Mouse (Mus musculus): ENCODE measurements around the gene Harbi1. TPM values are rescaled to one million over a fixed set of nuclear protein-coding genes. Genes with fewer than 3 reads are reported as not detected.
"Not testable (repeated sequence)": the region's sequence is repeated elsewhere in the genome, so short reads cannot be mapped to it uniquely, and the experiment has no call there.

Gene Harbi1
- polyA plus RNA-seq, 1 experiment from 2014 or later, result 21.7 TPM

DNA sequence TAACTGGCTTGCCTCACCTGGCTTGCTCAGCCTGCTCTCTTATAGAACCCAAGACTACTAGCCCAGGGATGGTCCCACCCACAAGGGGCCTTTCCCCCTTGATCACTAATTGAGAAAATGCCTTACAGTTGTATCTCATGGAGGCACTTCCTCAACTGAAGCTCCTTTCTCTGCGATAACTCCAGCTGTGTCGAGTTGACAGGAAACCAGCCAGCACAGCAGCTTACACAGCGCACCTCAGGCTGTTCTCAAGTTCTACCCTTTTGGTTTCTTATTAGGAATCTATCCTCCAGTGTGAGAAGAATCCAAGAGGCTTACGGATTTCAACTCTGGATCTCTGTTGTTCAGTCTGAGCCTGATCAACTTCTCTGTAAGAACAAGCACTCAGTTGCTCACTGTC is 14.8 kb downstream of the Harbi1 start:
- not testable (repeated sequence) for H3K36me3 ChIP-seq (ENCODE audit: control insufficient read depth, insufficient read depth, low read length); H3K27me3 ChIP-seq (ENCODE audit: control insufficient read depth, insufficient read depth, low read depth, low read length)

DNA sequence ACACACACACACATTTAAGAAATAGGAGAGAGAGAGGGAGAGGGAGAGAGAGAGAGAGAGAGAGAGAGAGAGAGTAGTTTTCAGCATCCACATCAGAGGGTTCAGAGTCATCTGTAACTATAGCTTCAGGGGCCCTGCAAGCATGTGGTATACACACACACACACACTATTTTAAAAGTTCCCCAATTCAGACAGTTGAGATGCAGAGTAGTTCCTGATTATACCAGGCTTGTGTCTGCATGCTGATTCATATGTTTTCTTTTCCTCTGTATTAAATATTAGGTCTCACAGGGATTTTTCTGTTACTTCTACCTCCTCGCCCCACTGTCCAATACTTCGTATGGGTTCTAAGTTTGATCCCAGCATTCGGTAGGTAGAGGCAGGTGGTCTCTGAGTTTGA is 16.4 kb downstream of the Harbi1 start:
- H3K9ac ChIP-seq (ENCODE audit: low read depth, low read length), result no peak overlapping the region
- no peaks in the 10 kb centered on the region for H3K9me3 ChIP-seq (replicated peaks; ENCODE audit: control insufficient read depth, low read length, poor library complexity, severe bottlenecking)
- no peaks in the 10 kb centered on the region for H3K36me3 ChIP-seq (ENCODE audit: control insufficient read depth, insufficient read depth, low read length)
- no peaks in the 10 kb centered on the region for H3K27me3 ChIP-seq (ENCODE audit: control insufficient read depth, insufficient read depth, low read depth, low read length)
- no peak overlapping the region for H3K4me3 ChIP-seq (ENCODE audit: low read depth, low read length)
- WGBS, result 86% methylated on average over 3 of the region's 3 CpGs
- no peak overlapping the region for H3K4me2 ChIP-seq (ENCODE audit: low read length)
- H3K27ac ChIP-seq (ENCODE audit: low read length), result no peak overlapping the region
- ATAC-seq, result no peak
- H3K4me1 ChIP-seq (ENCODE audit: control insufficient read depth, insufficient read depth, low read length), result peaks cover 11% of the 10 kb centered on the region

More for the DNA sequence above, 14.8 kb downstream of the Harbi1 start:
- not testable (repeated sequence) for H3K4me2 ChIP-seq (ENCODE audit: low read length); H3K27ac ChIP-seq (ENCODE audit: low read length); H3K4me3 ChIP-seq (ENCODE audit: low read depth, low read length); H3K9ac ChIP-seq (ENCODE audit: low read depth, low read length); H3K4me1 ChIP-seq (ENCODE audit: control insufficient read depth, insufficient read depth, low read length); H3K9me3 ChIP-seq (replicated peaks; ENCODE audit: control insufficient read depth, low read length, poor library complexity, severe bottlenecking); ATAC-seq
- WGBS, result 63% methylated on average over 4 of the region's 4 CpGs

DNA sequence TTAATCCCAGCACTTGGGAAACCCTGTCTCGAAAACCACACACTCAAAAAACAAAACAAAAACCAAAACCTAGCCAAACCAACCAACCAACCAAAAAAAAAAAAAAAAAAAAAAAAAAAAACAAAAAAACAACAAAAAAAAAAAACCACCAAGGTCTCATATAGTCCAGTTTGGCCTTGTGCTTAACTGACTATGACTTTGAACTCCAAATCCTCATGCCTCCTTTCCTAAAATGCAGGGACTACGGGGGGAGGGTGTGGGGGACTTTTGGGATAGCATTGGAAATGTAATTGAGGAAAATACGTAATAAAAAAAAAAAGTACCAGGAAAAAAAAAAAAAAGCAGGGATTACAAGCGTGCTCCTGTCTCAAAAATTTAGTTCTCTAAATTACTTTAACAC is 18.9 kb downstream of the Harbi1 start:
- peak; percentile 23; the same call in 1 of the 2 replicates for ATAC-seq
- Histone ChIP-seq H3K4me3 (ENCODE audit: low read depth, low read length) (peak overlapping the region; percentile 78), H3K27me3 (ENCODE audit: control insufficient read depth, insufficient read depth, low read depth, low read length) (no peaks in the 10 kb centered on the region), H3K27ac (ENCODE audit: low read length) (peak overlapping the region; percentile 93), H3K9ac (ENCODE audit: low read depth, low read length) (peak overlapping the region; percentile 30; the same call in 1 of the 2 replicates), H3K9me3 (replicated peaks; ENCODE audit: control insufficient read depth, low read length, poor library complexity, severe bottlenecking) (no peaks in the 10 kb centered on the region), H3K4me2 (ENCODE audit: low read length) (peak overlapping the region; percentile 47), H3K4me1 (ENCODE audit: control insufficient read depth, insufficient read depth, low read length) (peaks cover 11% of the 10 kb centered on the region), H3K36me3 (ENCODE audit: control insufficient read depth, insufficient read depth, low read length) (no peaks in the 10 kb centered on the region)
- WGBS, result 21% methylated on average over 4 of the region's 4 CpGs

DNA sequence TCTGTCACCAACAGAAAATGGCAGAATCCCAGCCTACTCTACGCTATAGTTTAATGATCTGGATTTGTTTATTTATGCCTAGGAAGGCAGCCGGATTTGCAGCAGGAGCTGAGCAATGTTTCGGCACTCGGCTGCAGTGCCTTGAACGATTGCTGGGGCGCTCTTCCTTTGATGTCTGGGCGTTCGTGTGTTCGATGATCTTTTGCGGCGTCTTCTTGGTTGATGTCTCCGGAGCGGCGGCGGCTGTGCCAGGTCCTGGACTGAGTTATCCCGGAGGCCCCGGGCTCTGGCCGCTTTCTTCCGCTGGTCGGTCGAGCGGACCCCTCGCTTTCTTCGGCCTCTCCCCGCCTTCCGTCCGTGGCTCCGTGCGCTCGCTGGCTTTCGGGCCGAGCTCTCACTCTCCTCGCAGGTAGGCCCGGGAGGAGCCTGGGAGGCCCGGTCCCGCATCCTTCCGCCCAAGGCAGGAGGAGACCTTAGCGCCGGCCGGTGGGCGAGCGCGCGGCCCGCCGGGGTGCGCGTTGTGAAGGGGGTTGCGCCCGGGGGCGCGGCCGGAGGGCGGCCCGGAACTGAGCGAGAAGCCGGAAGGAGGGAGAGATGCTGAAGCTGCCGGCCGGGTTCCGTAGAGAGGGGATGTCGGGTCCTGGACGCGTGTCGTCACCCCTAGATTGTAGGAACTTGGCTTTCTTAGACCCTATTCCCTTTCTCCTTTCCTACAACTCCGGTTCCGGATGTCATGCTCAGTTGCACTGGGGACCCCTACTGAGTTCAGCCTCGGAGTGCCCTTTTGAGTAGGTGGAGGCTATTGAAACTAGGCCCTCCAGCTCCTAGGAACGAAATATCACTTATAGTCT is 19.5 kb downstream of the Harbi1 start, which contains the start of gene Ambra1:
Gene Ambra1 (plus strand): TSS at position 164 of the 851 bp plus-strand sequence.
- under 1% methylated on average over 59 of the region's 68 CpGs for WGBS
- H3K9ac ChIP-seq (ENCODE audit: low read depth, low read length), result peak within 1 kb of the TSS; percentile 93
- H3K27me3 ChIP-seq (ENCODE audit: control insufficient read depth, insufficient read depth, low read depth, low read length), result no peaks in the 10 kb centered on the region
- H3K4me3 ChIP-seq (ENCODE audit: low read depth, low read length), result peak within 1 kb of the TSS; percentile 78
- peak; percentile 90 for ATAC-seq
- H3K9me3 ChIP-seq (replicated peaks; ENCODE audit: control insufficient read depth, low read length, poor library complexity, severe bottlenecking), result no peaks in the 10 kb centered on the region
- H3K36me3 ChIP-seq (ENCODE audit: control insufficient read depth, insufficient read depth, low read length), result no peaks in the 10 kb centered on the region
- peak within 1 kb of the TSS; percentile 93 for H3K27ac ChIP-seq (ENCODE audit: low read length)
- peaks cover 11% of the 10 kb centered on the region for H3K4me1 ChIP-seq (ENCODE audit: control insufficient read depth, insufficient read depth, low read length)
- peak within 1 kb of the TSS; percentile 71 for H3K4me2 ChIP-seq (ENCODE audit: low read length)

DNA sequence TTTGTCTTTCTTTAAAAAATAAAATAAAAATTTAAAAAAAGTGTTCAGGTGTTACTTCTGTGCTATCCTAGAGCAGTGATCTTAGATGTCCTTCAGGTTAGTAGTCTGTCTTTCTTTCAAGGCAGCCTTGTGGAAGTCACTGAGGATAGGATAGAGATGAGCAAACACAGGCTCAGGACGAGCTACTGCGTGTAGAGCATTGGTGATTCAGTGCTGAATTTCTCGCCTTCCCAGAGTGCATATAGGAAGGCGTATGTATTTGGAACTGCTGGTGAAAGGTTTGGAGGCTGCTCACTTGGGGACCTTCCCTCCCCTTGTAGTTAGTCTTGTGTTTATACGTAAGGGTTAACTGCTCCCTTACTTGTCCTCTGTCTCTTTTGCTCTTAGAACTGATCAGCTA is 24.6 kb downstream of the Harbi1 start:
- H3K9me3 ChIP-seq (replicated peaks; ENCODE audit: control insufficient read depth, low read length, poor library complexity, severe bottlenecking), result no peaks in the 10 kb centered on the region
- no peak for ATAC-seq
- no peak overlapping the region for H3K4me3 ChIP-seq (ENCODE audit: low read depth, low read length)
- no peak overlapping the region for H3K4me2 ChIP-seq (ENCODE audit: low read length)
- no peak overlapping the region for H3K9ac ChIP-seq (ENCODE audit: low read depth, low read length)
- H3K27ac ChIP-seq (ENCODE audit: low read length), result no peak overlapping the region
- H3K4me1 ChIP-seq (ENCODE audit: control insufficient read depth, insufficient read depth, low read length), result peaks cover 11% of the 10 kb centered on the region
- no peaks in the 10 kb centered on the region for H3K36me3 ChIP-seq (ENCODE audit: control insufficient read depth, insufficient read depth, low read length)
- 96% methylated on average over 5 of the region's 5 CpGs for WGBS
- H3K27me3 ChIP-seq (ENCODE audit: control insufficient read depth, insufficient read depth, low read depth, low read length), result no peaks in the 10 kb centered on the region

DNA sequence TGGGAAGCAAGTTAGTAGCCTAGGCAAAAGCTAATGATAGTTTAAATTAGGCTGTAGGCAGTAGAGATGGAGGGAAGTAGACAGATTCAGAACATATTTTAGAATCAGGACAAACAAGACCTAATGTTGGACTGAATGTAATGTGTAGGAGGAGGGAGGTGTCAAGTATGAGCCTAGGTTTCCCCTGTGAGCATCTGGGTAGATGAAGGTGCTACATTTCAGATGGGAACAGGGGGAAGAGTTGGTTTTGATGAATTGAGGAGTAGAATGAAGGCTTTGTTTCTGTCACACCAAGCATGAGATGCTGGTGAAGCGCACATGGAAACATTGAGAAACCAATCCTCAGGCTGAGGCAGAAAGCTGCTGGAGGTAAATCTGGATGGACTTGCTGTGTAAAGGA is 28.9 kb downstream of the Harbi1 start:
- WGBS, result 100% methylated on average over 1 of the region's 1 CpGs
- Histone ChIP-seq H3K4me2 (ENCODE audit: low read length) (no peak overlapping the region), H3K36me3 (ENCODE audit: control insufficient read depth, insufficient read depth, low read length) (no peaks in the 10 kb centered on the region), H3K27me3 (ENCODE audit: control insufficient read depth, insufficient read depth, low read depth, low read length) (no peaks in the 10 kb centered on the region), H3K4me3 (ENCODE audit: low read depth, low read length) (no peak overlapping the region), H3K9ac (ENCODE audit: low read depth, low read length) (no peak overlapping the region), H3K9me3 (replicated peaks; ENCODE audit: control insufficient read depth, low read length, poor library complexity, severe bottlenecking) (no peaks in the 10 kb centered on the region), H3K4me1 (ENCODE audit: control insufficient read depth, insufficient read depth, low read length) (no peaks in the 10 kb centered on the region), H3K27ac (ENCODE audit: low read length) (no peak overlapping the region)
- ATAC-seq, result no peak

DNA sequence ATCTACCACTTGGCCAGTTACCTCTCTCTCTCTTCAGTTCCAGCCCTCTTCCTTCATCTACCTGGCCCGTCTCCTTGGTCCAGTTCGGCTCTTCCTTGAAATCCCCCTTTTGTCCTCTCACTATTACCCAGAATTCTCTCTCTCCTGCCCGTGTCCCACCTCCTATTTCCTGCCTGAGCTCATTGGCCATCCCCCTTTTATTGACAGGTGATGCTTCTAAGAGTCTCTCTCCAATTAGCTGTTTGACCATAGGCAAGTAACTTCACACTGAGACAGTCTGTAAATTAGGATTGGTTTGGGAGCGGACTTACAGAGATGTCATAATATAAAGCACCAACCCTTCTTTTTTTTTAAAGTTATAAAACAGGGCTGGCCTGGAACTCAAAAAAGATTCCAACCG is 34.0 kb downstream of the Harbi1 start:
- Histone ChIP-seq H3K4me1 (ENCODE audit: control insufficient read depth, insufficient read depth, low read length) (no peaks in the 10 kb centered on the region), H3K27ac (ENCODE audit: low read length) (no peak overlapping the region), H3K4me3 (ENCODE audit: low read depth, low read length) (no peak overlapping the region), H3K9ac (ENCODE audit: low read depth, low read length) (no peak overlapping the region), H3K9me3 (replicated peaks; ENCODE audit: control insufficient read depth, low read length, poor library complexity, severe bottlenecking) (no peaks in the 10 kb centered on the region), H3K36me3 (ENCODE audit: control insufficient read depth, insufficient read depth, low read length) (no peaks in the 10 kb centered on the region), H3K27me3 (ENCODE audit: control insufficient read depth, insufficient read depth, low read depth, low read length) (no peaks in the 10 kb centered on the region), H3K4me2 (ENCODE audit: low read length) (no peak overlapping the region)
- WGBS, result 87% methylated on average over 5 of the region's 5 CpGs
- no peak for ATAC-seq

DNA sequence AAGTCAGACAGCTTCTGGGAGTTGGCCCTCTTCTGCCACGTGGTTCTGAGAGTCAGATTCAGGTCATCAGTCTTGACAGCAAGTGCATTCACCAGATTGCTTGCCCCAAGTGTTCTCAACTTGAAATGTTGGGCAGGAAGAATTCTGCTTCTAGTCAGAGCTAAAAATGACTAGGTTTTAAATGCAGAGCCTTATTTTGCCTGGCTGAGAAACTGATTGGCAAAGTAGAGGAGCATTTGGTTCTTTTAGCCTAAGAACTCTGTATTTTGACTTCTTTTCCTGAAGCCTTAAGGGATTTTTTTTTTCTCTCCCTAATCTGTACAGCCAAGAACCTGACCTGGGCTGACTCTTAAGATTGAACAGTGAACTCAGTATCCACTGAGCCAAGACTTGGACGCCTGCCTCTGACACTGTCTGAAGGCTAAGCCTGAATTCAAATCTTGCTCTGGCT is 39.2 kb downstream of the Harbi1 start:
- no peaks in the 10 kb centered on the region for H3K27me3 ChIP-seq (ENCODE audit: control insufficient read depth, insufficient read depth, low read depth, low read length)
- no peak overlapping the region for H3K27ac ChIP-seq (ENCODE audit: low read length)
- 71% methylated on average over 2 of the region's 2 CpGs for WGBS
- no peak overlapping the region for H3K4me2 ChIP-seq (ENCODE audit: low read length)
- no peaks in the 10 kb centered on the region for H3K36me3 ChIP-seq (ENCODE audit: control insufficient read depth, insufficient read depth, low read length)
- H3K9ac ChIP-seq (ENCODE audit: low read depth, low read length), result no peak overlapping the region
- H3K9me3 ChIP-seq (replicated peaks; ENCODE audit: control insufficient read depth, low read length, poor library complexity, severe bottlenecking), result no peaks in the 10 kb centered on the region
- no peaks in the 10 kb centered on the region for H3K4me1 ChIP-seq (ENCODE audit: control insufficient read depth, insufficient read depth, low read length)
- no peak overlapping the region for H3K4me3 ChIP-seq (ENCODE audit: low read depth, low read length)
- ATAC-seq, result no peak

All from midbrain, embryonic 16.5 days (tissue).